Mouse (Mus musculus) stomach, postnatal 0 days (tissue): ENCODE data around the gene Dennd1c.

Source experiments
- CTCF ChIP-seq: IDR thresholded peaks from 2 replicates; pipeline ENCODE4 v1.5.1; 2016; ENCODE audit warnings: antibody characterized with exemption, low read depth, mild to moderate bottlenecking, moderate library complexity
- EP300 ChIP-seq: optimal IDR thresholded peaks from 2 replicates; pipeline ENCODE3; 2016; ENCODE audit warnings: antibody characterized with exemption

DNA sequence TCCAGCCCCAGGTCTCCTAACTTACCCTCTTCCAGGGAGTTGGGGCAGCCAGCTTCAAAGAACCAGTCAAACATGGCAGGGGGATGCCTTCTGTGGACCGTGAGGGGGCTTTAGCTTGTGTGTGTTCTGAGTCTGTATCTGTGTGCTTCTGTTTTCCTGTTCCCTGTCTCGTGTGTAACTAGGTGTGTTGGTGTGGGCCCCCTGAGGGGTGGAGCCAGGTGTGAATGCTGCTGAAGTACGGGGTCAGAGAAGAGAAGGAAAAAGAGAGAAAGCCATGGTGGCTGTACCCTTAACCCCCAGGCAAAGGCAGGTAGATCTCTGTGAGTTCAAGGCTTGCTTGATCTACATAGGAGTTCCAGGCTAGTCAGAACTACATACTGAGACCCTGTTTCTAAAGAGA lies 1.4 kb downstream of the Dennd1c start:
- TF ChIP-seq CTCF (no peak), EP300 (no peak)
